Mouse (Mus musculus) hindbrain, embryonic 12.5 days (tissue): ENCODE results near the gene Strap. TPM values are rescaled to one million over a fixed set of nuclear protein-coding genes. Genes with fewer than 3 reads are reported as not detected.
A peak's percentile ranks its signal among the peaks of the same experiment; 100 is the strongest.
"Not testable (repeated sequence)": the region's sequence is repeated elsewhere in the genome, so short reads cannot be mapped to it uniquely, and the experiment has no call there.

Experiments used
- ATAC-seq: fragments of 200-750 bp; cut with Nextera tagmentation; 2 replicates; pipeline ENCODE4 v1.8.0; 2017; ENCODE audit warnings: moderate TSS enrichment; ENCODE audit not compliant: low FRiP score
- H3K27ac ChIP-seq: fragments of 300-500 bp; sonication (generic); 2 replicates; pipeline ENCODE4 v1.5.1; 2016; ENCODE audit warnings: mild to moderate bottlenecking
- H3K27me3 ChIP-seq: fragments of 300-500 bp; sonication (generic); 2 replicates; pipeline ENCODE4 v1.6.1; 2016; ENCODE audit warnings: mild to moderate bottlenecking
- H3K36me3 ChIP-seq: fragments of 300-500 bp; sonication (generic); 2 replicates; pipeline ENCODE4 v1.6.1; 2016; ENCODE audit warnings: mild to moderate bottlenecking
- H3K4me1 ChIP-seq: fragments of 300-500 bp; sonication (generic); 2 replicates; pipeline ENCODE4 v1.6.1; 2016
- H3K4me2 ChIP-seq: fragments of 300-500 bp; sonication (generic); replicated peaks from 2 replicates; pipeline ENCODE4 v1.6.1; 2016; ENCODE audit warnings: mild to moderate bottlenecking
- H3K4me3 ChIP-seq: fragments of 300-500 bp; sonication (generic); 2 replicates; pipeline ENCODE4 v1.5.1; 2016; ENCODE audit warnings: mild to moderate bottlenecking
- H3K9ac ChIP-seq: fragments of 300-500 bp; sonication (generic); 2 replicates; pipeline ENCODE4 v1.6.1; 2016; ENCODE audit warnings: mild to moderate bottlenecking, moderate library complexity
- H3K9me3 ChIP-seq: fragments of 300-500 bp; sonication (generic); replicated peaks from 2 replicates; pipeline ENCODE4 v1.6.1; 2016; ENCODE audit warnings: mild to moderate bottlenecking
- WGBS: fragments of 180-500 bp; shearing (Covaris S2); methylation state at CpG from one replicate; pipeline ENCODE4 v1.1.7; 2016; 5-methylcytosine and 5-hydroxymethylcytosine counted together
- polyA plus RNA-seq: library from polyadenylated mRNA; unstranded; fragments of >200 nt; fragmentation: Nextera tagmentation; extraction: Ambion mirVana; gene quantifications from 2 replicates; pipeline ENCODE4 v1.2.1, GENCODE M21; 2016

Gene Strap
- polyA plus RNA-seq, 1 experiment from 2014 or later = 191 TPM

DNA sequence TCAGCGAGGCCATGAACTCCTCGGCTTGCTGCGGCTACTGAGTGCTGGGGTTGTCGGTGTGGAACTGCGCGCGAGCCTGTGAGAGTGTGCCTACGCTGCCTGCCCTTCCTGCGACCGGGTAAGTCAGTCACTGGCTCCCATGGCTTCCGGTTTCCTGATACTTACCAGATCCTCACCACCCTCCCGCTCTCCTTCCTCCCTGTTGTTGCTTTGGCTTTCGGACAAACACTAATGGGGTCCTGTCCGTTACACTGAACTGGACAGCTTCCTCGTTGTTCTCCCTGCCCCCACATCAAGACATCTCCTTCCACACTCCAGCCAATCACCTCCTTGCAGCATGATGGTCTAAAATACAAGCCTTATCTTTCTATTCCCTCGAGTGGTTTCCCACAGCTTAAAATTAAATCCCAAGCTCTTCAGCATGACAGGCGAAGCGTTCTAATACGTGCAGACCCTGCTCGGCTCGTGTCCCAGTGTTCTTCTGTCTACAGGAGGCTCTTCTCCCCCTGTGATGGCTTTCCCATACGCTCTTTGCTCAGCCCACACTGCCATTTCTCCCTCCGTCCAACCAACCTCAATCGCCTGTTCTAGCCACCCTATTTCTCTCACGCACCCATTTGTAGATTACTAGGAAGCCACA, 30.5 kb upstream of the Strap start:
- Histone ChIP-seq H3K4me1 (no peaks in the 10 kb centered on the region; the same call in 1 of the 2 replicates), H3K4me2 (no peak overlapping the region), H3K4me3 (no peak overlapping the region), H3K9me3 (no peaks in the 10 kb centered on the region), H3K27ac (no peak overlapping the region), H3K27me3 (no peaks in the 10 kb centered on the region), H3K9ac (no peak overlapping the region), H3K36me3 (no peaks in the 10 kb centered on the region)
- no peak for ATAC-seq
- WGBS = 87% methylated on average over 25 of the region's 25 CpGs

DNA sequence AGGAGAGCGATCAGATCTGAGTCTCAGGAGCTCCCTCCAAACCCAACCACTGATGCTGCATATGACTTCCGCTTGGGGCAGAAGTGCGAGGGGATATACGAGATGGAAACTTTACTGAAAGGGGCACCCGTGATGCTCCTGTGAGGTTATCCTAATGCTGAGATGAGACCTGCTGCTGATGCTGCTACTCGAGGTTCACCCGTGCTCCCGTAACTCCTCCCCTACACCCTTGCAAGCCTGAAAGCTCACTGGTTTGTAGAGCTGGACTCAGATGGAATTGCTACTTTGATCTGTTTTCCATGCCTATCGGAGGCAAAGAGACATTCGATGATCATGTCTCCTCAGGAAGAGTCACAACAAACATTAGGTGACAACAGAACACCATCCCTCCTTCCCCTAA, 28.7 kb upstream of the Strap start:
- H3K27ac ChIP-seq = no peak overlapping the region
- H3K36me3 ChIP-seq = no peaks in the 10 kb centered on the region
- no peaks in the 10 kb centered on the region for H3K9me3 ChIP-seq
- no peak overlapping the region for H3K9ac ChIP-seq
- ATAC-seq = no peak
- 89% methylated on average over 10 of the region's 10 CpGs for WGBS
- no peak overlapping the region for H3K4me3 ChIP-seq
- no peaks in the 10 kb centered on the region; the same call in 1 of the 2 replicates for H3K4me1 ChIP-seq
- no peak overlapping the region for H3K4me2 ChIP-seq
- H3K27me3 ChIP-seq = no peaks in the 10 kb centered on the region

DNA sequence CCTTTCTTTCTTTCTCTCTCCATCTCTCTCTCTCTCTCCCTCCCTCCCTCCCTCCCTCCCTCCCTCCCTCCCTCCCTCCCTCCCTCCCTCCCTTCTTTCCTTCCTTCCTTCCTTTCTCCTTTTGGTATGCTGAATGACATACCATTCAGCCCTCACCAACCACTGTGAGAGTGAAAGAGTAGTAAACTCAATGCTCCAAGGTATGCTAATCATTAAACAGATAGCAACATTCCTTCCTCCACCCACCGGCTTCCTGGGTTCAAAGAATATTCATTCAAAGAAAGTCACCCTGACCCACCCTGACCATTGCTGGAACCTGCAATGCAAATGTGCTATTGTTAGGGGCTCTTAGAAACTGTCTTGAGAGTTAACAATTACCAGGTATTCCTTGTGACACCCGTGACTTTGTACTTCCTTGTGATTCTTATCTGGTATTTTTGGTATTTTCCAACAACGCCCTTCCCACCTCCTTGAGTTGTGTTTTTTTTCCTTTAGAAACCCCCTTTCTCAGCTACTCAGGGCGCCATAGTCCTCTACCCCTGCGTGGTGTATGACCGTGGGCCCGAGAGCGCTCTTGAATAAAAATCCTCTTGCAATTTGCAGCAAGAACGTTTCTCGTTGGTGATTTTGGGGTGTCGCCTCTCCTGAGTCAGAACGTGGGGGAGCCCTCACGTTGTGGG, 26.0 kb upstream of the Strap start:
- ATAC-seq, H3K4me1 ChIP-seq, H3K4me3 ChIP-seq, H3K9me3 ChIP-seq, H3K36me3 ChIP-seq, H3K4me2 ChIP-seq, H3K27me3 ChIP-seq, H3K9ac ChIP-seq, H3K27ac ChIP-seq: not testable (repeated sequence)
- 88% methylated on average over 13 of the region's 13 CpGs for WGBS

DNA sequence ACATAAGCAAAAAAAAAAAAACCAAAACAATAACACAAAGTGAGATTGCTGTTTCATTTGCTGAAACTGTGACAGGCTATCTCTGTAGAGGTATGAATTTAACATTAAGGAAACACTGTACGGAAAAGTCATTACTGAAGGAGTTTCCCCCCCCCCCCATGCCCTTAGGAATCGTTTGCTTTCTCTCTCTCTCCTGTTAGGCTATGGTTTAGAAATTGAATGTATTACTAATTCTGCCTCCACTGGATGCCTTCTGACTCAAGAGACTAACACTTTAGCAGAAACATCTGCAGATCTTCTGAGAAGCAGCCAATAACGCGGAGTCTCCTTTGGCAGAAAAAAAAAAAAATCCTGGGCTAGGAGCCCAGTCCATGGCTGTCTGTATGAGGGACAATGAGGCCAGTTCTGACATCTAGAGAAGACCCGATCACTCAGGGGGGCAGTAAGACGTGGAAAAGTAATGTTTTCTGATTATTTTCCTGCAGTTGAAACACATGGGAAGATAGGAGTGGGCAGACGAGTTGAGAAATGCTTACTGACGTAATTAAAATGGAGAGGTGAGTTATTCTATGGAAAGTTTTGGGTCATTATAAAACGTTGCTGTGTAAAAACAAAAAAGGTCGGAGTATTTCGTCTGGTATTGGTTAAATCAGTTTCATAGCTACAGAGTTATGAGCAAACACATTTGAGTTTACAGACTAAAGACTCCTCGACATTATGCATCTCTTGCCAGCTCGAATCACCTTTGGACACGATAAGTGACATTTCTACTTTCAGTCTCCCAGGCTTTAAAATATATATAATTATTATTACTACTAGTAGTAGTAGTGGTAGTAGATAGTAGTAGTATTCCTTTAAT, 24.5 kb upstream of the Strap start:
- no peaks in the 10 kb centered on the region for H3K9me3 ChIP-seq
- H3K27ac ChIP-seq = no peak overlapping the region
- no peak for ATAC-seq
- H3K4me2 ChIP-seq = no peak overlapping the region
- H3K36me3 ChIP-seq = no peaks in the 10 kb centered on the region
- H3K9ac ChIP-seq = no peak overlapping the region
- 85% methylated on average over 14 of the region's 14 CpGs for WGBS
- peaks cover 8% of the 10 kb centered on the region for H3K4me1 ChIP-seq
- H3K4me3 ChIP-seq = no peak overlapping the region
- no peaks in the 10 kb centered on the region for H3K27me3 ChIP-seq

DNA sequence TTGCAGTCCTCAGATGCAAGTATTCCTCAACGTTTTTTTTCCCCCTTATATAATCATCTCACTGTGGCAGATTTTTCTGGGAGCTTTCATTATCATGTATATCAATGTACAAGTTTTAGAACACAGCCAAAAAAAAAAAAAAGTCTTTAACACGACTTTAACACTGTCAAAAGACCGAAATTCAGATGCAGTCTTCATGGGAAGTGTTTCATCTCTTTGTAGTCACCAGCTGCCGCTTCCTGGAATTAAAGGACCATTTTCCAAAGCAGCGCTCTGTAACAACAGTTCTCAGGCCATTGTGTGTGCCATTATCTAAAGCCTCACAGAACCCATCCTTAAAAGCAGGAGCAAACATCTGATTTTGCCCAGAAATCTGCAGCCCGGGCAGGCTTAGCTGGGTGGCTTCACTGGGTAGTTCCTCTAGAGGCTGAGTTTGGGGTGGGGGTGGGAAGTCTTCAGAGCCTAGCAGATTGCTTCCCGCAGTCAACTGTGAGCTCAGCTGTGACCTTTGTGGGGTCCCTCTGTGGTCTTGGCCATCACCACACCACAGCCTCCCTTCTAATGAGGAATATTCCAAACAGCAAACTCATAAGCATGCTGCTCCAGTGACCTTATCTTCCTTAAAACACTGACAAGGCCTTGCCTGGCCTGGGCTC, 22.1 kb upstream of the Strap start:
- WGBS = 40% methylated on average over 7 of the region's 7 CpGs
- no peak for ATAC-seq
- no peak overlapping the region for H3K27ac ChIP-seq

DNA sequence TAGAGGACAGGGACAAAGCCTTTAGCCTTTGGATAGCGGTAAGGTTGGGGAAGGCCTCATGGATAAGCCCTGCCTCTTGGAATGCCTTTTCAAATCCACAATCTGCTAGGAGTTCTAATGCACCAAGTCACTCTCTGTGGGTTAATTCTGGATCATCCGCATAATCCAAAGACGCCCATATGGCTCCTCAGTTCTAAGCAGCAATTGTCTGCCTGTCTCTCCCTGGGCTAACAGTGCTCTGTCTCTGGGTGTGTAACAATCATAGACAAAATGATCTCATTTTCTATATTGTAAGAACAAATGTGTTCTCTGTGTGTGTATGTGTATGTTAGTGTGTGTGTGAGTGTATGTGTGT, 21.6 kb upstream of the Strap start:
- peaks cover 8% of the 10 kb centered on the region for H3K4me1 ChIP-seq
- no peaks in the 10 kb centered on the region for H3K36me3 ChIP-seq
- H3K4me2 ChIP-seq = no peak overlapping the region
- no peak overlapping the region for H3K9ac ChIP-seq
- no peak overlapping the region for H3K27ac ChIP-seq
- no peaks in the 10 kb centered on the region for H3K27me3 ChIP-seq
- H3K4me3 ChIP-seq = no peak overlapping the region
- 88% methylated on average over 3 of the region's 3 CpGs for WGBS
- no peak for ATAC-seq
- H3K9me3 ChIP-seq = no peaks in the 10 kb centered on the region

More for the DNA sequence above, 22.1 kb upstream of the Strap start:
- H3K27me3 ChIP-seq = no peaks in the 10 kb centered on the region
- H3K9me3 ChIP-seq = no peaks in the 10 kb centered on the region
- H3K9ac ChIP-seq = no peak overlapping the region
- H3K4me2 ChIP-seq = no peak overlapping the region
- H3K36me3 ChIP-seq = no peaks in the 10 kb centered on the region
- H3K4me1 ChIP-seq = peaks cover 8% of the 10 kb centered on the region
- no peak overlapping the region for H3K4me3 ChIP-seq

DNA sequence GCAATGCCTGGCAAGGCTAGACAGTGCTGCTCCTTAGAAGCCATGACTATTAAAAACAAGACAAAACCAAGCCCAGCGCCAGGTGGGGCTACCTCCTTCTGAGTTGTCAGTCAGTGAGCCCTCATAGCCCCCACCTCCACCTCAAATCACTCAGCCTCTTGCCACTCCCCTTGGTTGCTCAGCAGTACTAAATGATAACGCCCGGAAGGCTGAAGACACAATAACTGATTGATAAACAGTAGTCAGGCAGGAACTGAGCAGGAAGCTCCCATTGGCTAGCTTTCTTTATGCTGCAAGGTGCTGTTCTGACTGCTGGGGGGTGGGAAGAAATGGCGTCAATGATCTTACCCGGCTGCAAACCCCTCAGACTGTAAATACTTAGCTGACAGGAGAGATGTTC, 18.1 kb upstream of the Strap start:
- WGBS = 67% methylated on average over 5 of the region's 5 CpGs
- no peak overlapping the region for H3K27ac ChIP-seq
- H3K4me3 ChIP-seq = no peak overlapping the region
- no peaks in the 10 kb centered on the region for H3K9me3 ChIP-seq
- peaks cover 8% of the 10 kb centered on the region for H3K4me1 ChIP-seq
- no peak overlapping the region for H3K9ac ChIP-seq
- H3K4me2 ChIP-seq = no peak overlapping the region
- H3K36me3 ChIP-seq = no peaks in the 10 kb centered on the region
- H3K27me3 ChIP-seq = no peaks in the 10 kb centered on the region
- no peak for ATAC-seq

DNA sequence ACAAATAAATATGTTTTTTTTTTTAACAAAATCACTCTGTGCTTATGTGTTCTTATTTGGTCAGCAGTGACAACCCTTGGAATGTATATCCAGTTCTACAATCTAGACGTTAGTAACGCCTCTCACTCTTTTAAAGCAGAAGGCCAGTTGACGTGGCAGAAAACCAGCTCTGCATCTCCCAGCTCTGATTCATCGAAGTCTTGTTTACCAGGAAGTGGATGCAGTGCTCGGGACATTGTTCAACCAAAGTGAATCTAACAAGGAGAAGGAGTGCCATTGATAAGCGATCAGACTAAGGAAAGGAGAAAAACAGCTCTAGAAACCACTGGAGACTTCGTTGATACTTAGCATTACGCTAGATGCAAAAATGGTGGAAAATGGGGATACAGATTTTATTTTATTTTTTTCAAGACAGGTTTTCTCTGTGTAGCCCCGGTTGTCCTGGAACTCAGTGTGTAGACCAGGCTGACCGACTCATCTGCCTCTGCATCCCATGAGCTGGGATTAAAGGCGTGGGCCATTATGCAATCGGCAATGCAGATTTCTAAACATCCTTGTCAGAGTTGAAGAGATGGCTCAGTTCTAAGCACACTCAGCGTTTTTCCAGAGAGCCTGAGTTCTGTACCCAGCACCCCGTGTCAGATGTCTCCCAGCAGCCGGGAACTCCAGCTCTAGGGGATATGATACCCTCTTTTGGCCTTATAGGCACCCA, 12.5 kb upstream of the Strap start:
- H3K9ac ChIP-seq = no peak overlapping the region

DNA sequence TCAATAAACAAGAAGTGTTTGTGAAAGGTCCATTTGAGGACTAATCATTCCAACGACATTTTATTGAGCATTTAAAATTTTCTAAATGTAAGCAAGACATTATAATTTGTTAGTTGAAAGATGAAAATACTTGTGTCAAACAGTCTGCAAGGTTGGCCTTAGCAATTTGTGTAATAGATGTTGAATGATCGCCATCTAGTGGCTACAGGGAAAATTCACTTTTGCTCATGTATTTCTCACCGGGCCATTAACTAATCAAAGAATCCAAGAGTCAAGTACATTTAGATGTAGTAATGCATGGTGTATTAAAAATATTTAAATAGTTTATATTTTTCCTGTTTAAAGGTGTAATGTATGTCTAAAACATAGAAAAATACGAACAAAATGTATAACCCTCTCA, 11.0 kb upstream of the Strap start:
- no peak overlapping the region for H3K4me3 ChIP-seq
- no peak overlapping the region for H3K9ac ChIP-seq
- H3K27ac ChIP-seq = no peak overlapping the region
- no peaks in the 10 kb centered on the region for H3K9me3 ChIP-seq
- 8% methylated on average over 4 of the region's 4 CpGs for WGBS
- no peaks in the 10 kb centered on the region for H3K36me3 ChIP-seq
- H3K4me2 ChIP-seq = no peak overlapping the region
- no peaks in the 10 kb centered on the region for H3K4me1 ChIP-seq
- no peaks in the 10 kb centered on the region for H3K27me3 ChIP-seq
- ATAC-seq = no peak

More for the DNA sequence above, 12.5 kb upstream of the Strap start:
- Histone ChIP-seq H3K9me3 (no peaks in the 10 kb centered on the region), H3K4me3 (no peak overlapping the region), H3K4me2 (no peak overlapping the region), H3K36me3 (no peaks in the 10 kb centered on the region), H3K27ac (no peak overlapping the region), H3K27me3 (no peaks in the 10 kb centered on the region), H3K4me1 (no peaks in the 10 kb centered on the region)
- no peak for ATAC-seq
- WGBS = 90% methylated on average over 15 of the region's 15 CpGs

DNA sequence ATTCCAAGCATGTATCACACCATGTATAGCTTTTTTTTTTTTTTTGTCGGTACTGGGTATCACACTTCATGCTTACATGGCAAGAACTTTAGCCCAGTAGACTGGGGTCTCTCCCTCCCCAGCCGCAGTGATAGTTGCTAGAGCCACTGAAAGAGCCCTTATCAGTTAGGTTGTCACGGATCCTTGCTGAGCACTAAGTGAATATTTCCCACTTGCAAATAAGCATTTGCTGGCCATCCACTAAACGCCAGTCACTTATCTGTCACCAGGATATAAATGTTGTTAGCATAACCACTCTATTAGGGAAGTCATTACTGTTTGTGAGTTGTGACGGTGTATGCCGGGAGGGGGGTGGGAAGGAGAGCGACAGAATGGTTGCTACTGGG, 425 bp upstream of the Strap start:
- Histone ChIP-seq H3K4me3 (peak overlapping the region; percentile 78), H3K36me3 (peaks cover 17% of the 10 kb centered on the region), H3K27ac (peak overlapping the region; percentile 62; the same call in 1 of the 2 replicates), H3K27me3 (0 out of 2 replicates have a peak, but pooled peaks cover 3% of the 10 kb centered on the region), H3K9me3 (no peaks in the 10 kb centered on the region), H3K4me2 (peak overlapping the region; percentile 89), H3K9ac (peak overlapping the region; percentile 88), H3K4me1 (peaks cover 13% of the 10 kb centered on the region)
- WGBS = 10% methylated on average over 7 of the region's 7 CpGs
- no peak; the same call in 1 of the 2 replicates for ATAC-seq

DNA sequence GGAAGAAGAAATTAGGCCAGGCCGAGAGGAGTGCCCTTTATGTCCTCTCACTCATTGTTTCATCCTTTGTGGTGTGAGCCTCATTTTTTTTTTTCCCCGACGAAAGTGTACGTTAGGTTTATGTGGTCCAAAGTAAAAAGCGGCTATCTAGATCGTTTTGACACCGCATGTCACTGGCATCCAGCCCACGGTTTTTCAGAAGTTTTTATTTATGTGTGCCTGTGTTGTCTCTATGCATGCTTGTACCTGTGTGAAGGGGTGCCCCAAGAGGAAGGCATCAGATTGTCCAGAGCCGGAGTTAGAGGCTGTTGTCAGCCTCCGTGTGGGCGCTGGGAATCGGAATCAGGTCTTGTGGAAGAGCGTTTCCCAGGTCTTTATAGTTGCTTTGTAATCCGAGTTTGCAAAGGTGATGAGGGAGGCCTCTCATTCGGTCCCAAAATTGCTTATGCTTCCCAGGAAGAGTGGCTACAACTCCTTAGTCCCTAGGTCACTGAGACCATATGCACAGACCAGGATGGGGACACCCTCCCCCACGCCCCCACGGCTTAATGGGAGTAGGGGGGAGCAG, 877 bp downstream of the Strap start:
- Histone ChIP-seq H3K27me3 (0 out of 2 replicates have a peak, but pooled peaks cover 3% of the 10 kb centered on the region), H3K9ac (peak overlapping the region; percentile 88), H3K9me3 (no peaks in the 10 kb centered on the region), H3K4me1 (peaks cover 13% of the 10 kb centered on the region), H3K4me3 (peak overlapping the region; percentile 78), H3K36me3 (peaks cover 30% of the 10 kb centered on the region), H3K27ac (peak overlapping the region; percentile 83), H3K4me2 (peak overlapping the region; percentile 89)
- ATAC-seq = no peak
- WGBS = 12% methylated on average over 17 of the region's 17 CpGs
